Mouse (Mus musculus) MEL (cell line): Measurements from ENCODE around the gene Med23.

ENCODE experiments used
- CTCF ChIP-seq, 3 experiments: IDR thresholded peaks in 2 of 3; conservative IDR thresholded peaks in 1 of 3; 2 replicates each; pipeline ENCODE4 v1.5.1; 2011 to 2012; ENCODE audit warnings: low read length in 3 of 3, low read depth in 2 of 3, mild to moderate bottlenecking in 2 of 3, improper control_type of control experiment in 1 of 3, inconsistent platforms in 1 of 3, mixed read lengths in 1 of 3, moderate library complexity in 1 of 3; ENCODE audit not compliant: control insufficient read depth in 1 of 3, insufficient read depth in 1 of 3, poor library complexity in 1 of 3, severe bottlenecking in 1 of 3
- MEF2A ChIP-seq: IDR thresholded peaks from 2 replicates; pipeline ENCODE4 v1.6.1; 2014; ENCODE audit warnings: low read depth, mild to moderate bottlenecking, inconsistent platforms, low read length, improper control_type of control experiment; ENCODE audit not compliant: poor library complexity, insufficient replicate concordance, severe bottlenecking; ENCODE audit errors: extremely low read depth
- POLR2A ChIP-seq, 2 experiments: IDR thresholded peaks; 2 replicates each; pipeline ENCODE4 v1.6.1; 2011 to 2012; ENCODE audit warnings: low read length in 2 of 2, mild to moderate bottlenecking in 2 of 2, control low read depth in 1 of 2, improper control_type of control experiment in 1 of 2, low read depth in 1 of 2, moderate library complexity in 1 of 2; ENCODE audit not compliant: control insufficient read depth in 1 of 2, insufficient read depth in 1 of 2, poor library complexity in 1 of 2
- TCF12 ChIP-seq: IDR thresholded peaks from 2 replicates; pipeline ENCODE4 v1.6.1; 2014; ENCODE audit warnings: low read depth, mild to moderate bottlenecking, inconsistent platforms, low read length, improper control_type of control experiment, moderate library complexity

DNA sequence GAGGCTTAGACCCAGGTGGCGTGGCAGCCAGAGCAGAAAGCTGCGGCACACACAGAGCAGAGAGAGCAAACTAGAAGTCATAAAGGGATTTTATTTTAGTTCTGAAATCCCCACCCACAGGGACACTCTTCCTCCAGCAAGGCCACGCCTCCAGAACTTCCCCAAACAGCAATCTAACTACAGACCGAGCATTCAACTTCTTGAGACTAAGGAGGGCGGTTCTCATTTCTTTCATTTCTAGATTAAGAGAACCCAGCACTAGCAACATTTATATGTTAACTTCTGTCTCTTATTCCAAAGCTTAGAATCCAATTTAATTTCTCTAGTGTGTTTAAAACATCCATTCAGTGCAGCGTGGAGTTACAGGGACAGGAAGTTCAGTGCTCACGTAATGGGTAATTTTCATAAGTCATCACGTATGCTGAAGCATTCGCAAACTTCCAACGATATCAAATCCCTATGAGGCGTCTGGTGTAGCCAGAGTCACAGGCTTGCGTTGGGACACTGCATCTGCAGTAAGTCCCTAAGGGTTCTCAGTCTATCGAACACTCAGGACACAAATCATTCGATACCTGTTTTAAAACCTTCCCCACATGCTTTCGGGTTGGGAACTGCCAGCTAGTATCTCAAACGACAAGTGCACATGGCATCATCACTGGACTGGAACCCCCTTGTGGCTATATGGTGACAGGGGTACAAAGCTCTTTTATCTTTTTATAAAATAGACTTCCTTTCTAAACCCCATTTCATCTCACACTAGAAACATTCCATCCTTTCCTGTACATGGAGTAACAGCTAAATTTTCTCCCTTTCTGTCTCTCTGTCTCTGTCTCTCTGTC lies 45.9 kb upstream of the Med23 start:
- TF ChIP-seq MEF2A (no peak), CTCF (IDR thresholded peaks at IDR 0.05 in 2 of 3, conservative IDR thresholded peaks at IDR 0.05 in 1 of 3; ENCODE audit: control insufficient read depth in 1 of 3, insufficient read depth in 1 of 3, low read depth in 2 of 3, low read length in 3 of 3, poor library complexity in 1 of 3, severe bottlenecking in 1 of 3) (peak in 1 of 3 experiments; percentile 7; a peak in 1 of 6 replicates), POLR2A (IDR thresholded peaks at IDR 0.05; ENCODE audit: control insufficient read depth in 1 of 2, insufficient read depth in 1 of 2, low read depth in 1 of 2, low read length in 2 of 2, poor library complexity in 1 of 2) (peak; percentile 31 to 69; a peak in 2 of 4 replicates), TCF12 (no peak)
